Mouse (Mus musculus): ENCODE results near the gene Ddn. TPM values are rescaled to one million over a fixed set of nuclear protein-coding genes. Genes with fewer than 3 reads are reported as not detected.
"Not testable (repeated sequence)": the region's sequence is repeated elsewhere in the genome, so short reads cannot be mapped to it uniquely, and the experiment has no call there.

The Ddn gene
- polyA plus RNA-seq, 1 experiment = 1.3 TPM

DNA sequence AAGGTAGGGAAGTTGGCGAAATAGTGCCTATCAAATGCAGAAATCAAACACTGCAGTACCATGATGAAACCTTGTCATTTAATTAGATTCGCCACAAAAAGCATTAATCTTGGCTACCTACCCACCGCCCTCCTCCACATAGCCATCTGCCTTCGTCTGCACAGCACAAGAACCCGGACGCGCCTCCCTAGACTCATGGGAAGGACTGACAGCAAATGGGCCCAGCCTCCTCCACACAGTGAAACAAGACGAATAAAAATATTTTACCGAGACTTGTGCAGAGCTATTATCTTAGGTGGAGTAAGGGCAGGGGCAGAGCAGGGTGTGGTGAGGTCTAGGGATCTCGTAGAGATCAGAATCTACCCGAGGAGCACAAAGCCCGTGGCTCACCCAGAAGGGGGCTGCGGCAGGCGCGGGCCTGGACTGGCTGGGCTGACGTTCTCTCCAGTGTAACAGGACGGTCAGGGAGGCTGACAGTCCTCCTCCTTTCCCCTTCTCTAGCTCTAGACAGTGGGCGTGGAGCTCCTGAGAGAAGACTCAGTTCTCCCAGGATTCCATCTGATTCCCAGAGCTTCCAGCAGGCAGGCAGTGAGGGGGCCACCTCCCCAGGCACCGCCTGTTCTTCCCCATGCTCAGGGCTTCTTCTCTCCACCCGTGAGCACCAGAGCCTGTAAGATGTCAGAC lies 3.6 kb upstream of the Ddn start:
- no peak overlapping the region for H3K27ac ChIP-seq (ENCODE audit: insufficient read depth, low read length)

DNA sequence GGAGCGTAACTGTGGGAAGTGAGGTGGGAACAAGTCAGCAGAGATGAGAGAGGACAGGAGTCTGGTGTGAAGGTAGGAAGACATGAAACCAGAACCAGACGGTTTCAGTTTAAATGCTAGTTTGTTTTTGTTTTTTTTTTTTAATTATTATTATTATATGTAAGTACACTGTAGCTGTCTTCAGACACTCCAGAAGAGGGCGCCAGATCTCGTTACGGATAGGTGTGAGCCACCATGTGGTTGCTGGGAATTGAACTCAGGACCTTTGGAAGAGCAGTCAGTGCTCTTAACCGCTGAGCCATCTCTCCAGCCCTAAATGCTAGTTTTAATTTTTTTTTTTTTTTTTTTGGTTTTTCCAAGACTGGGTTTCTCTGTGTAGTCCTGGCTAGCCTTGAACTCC lies 922 bp upstream of the Ddn start:
- not testable (repeated sequence) for H3K27me3 ChIP-seq (ENCODE audit: control insufficient read depth, insufficient read depth, low read length); DNase-seq; H3K4me1 ChIP-seq (ENCODE audit: control insufficient read depth, insufficient read depth, low read length); H3K27ac ChIP-seq (ENCODE audit: insufficient read depth, low read length); H3K4me3 ChIP-seq (replicated peaks; ENCODE audit: insufficient read depth, low read depth, low read length)
- 82% methylated on average over 6 of the region's 6 CpGs for WGBS

More for the DNA sequence above, 3.6 kb upstream of the Ddn start:
- WGBS = 78% methylated on average over 20 of the region's 20 CpGs
- H3K27me3 ChIP-seq (ENCODE audit: control insufficient read depth, insufficient read depth, low read length) = peaks cover 1% of the 10 kb centered on the region; the same call in 1 of the 2 replicates
- TF ChIP-seq CTCF (IDR thresholded peaks at IDR 0.05; ENCODE audit: borderline replicate concordance, insufficient read depth, low read depth, low read length) (no peak), POLR2A (IDR thresholded peaks at IDR 0.05; ENCODE audit: borderline replicate concordance, insufficient read depth, low read length) (no peak)
- peaks cover 5% of the 10 kb centered on the region; the same call in 1 of the 2 replicates for H3K4me1 ChIP-seq (ENCODE audit: control insufficient read depth, insufficient read depth, low read length)
- H3K4me3 ChIP-seq (replicated peaks; ENCODE audit: insufficient read depth, low read depth, low read length) = no peak overlapping the region
- DNase-seq = no peak

DNA sequence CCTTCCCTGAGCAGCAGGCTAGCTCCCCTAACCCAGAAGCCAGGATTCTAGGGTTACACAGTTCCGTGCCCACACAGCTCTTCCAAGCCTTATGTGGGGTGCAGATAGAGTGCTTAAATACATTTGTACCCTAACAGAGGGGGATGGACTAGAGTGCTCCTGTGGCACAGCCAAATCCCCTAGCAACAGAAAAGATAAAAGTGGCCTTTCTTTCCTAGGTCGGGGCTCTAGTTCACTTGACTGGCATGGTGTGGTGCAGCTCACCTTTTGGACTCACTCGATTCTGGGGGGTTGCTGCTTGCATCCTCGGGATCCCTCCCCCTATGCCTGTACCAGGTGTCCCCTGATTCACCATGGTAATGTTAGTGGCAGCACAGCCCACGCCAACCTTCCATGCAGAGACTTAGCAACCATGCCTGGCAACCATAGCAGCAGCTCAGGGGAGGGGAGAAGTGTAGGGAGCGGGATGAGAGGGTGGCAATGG lies 597 bp downstream of the Ddn start:
- H3K4me3 ChIP-seq (replicated peaks; ENCODE audit: insufficient read depth, low read depth, low read length) = no peak overlapping the region
- no peak overlapping the region for H3K27ac ChIP-seq (ENCODE audit: insufficient read depth, low read length)
- H3K4me1 ChIP-seq (ENCODE audit: control insufficient read depth, insufficient read depth, low read length) = peaks cover 6% of the 10 kb centered on the region; the same call in 1 of the 2 replicates
- DNase-seq = no peak
- WGBS = 7% methylated on average over 6 of the region's 6 CpGs
- TF ChIP-seq CTCF (IDR thresholded peaks at IDR 0.05; ENCODE audit: borderline replicate concordance, insufficient read depth, low read depth, low read length) (no peak), POLR2A (IDR thresholded peaks at IDR 0.05; ENCODE audit: borderline replicate concordance, insufficient read depth, low read length) (no peak)
- H3K27me3 ChIP-seq (ENCODE audit: control insufficient read depth, insufficient read depth, low read length) = peaks cover 3% of the 10 kb centered on the region; the same call in 1 of the 2 replicates

DNA sequence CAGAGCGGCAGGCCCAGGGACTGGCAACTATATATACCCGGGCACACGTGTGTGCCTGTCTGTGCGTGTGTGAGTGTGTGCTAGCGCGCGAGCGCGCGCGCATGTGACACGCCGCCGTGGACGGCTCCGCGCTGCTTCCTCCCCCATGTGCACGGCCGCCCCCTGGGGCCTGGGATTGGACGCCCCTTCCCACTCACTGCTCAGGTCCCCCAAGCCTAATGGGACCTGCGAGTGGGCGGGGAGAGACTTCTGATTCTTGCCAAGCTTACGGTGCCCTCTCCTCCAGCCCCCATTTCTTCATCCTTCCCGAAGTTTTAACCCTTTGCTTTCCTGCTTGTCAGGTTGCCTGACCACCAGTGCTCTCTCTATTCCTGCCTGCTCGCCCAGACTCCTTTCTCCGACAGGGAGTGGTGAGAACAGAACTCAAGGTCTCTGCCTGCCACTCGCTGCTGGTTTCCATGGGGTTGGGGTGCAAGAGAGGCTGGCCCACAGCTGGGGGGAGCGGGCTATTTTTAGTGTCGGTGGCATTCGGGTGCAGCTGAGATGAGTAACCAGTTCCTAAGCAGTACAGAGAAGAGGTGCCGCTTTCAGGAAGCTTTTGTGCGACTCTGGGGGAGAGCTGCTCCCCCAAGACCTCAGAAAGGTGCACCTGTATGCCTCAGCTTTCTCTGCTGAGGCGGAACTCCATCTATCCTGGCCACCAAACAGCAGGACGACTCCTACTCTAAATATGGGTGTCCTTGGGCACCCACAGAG lies 1.2 kb downstream of the Ddn start:
- Histone ChIP-seq H3K4me1 (ENCODE audit: control insufficient read depth, insufficient read depth, low read length) (peaks cover 6% of the 10 kb centered on the region; the same call in 1 of the 2 replicates), H3K27ac (ENCODE audit: insufficient read depth, low read length) (no peak overlapping the region), H3K27me3 (ENCODE audit: control insufficient read depth, insufficient read depth, low read length) (peaks cover 3% of the 10 kb centered on the region; the same call in 1 of the 2 replicates), H3K4me3 (replicated peaks; ENCODE audit: insufficient read depth, low read depth, low read length) (peak overlapping the region; percentile 11)
- TF ChIP-seq CTCF (IDR thresholded peaks at IDR 0.05; ENCODE audit: borderline replicate concordance, insufficient read depth, low read depth, low read length) (no peak), POLR2A (IDR thresholded peaks at IDR 0.05; ENCODE audit: borderline replicate concordance, insufficient read depth, low read length) (no peak)
- peak in 1 of 2 experiments; percentile 30 for DNase-seq
- 1% methylated on average over 34 of the region's 34 CpGs for WGBS

DNA sequence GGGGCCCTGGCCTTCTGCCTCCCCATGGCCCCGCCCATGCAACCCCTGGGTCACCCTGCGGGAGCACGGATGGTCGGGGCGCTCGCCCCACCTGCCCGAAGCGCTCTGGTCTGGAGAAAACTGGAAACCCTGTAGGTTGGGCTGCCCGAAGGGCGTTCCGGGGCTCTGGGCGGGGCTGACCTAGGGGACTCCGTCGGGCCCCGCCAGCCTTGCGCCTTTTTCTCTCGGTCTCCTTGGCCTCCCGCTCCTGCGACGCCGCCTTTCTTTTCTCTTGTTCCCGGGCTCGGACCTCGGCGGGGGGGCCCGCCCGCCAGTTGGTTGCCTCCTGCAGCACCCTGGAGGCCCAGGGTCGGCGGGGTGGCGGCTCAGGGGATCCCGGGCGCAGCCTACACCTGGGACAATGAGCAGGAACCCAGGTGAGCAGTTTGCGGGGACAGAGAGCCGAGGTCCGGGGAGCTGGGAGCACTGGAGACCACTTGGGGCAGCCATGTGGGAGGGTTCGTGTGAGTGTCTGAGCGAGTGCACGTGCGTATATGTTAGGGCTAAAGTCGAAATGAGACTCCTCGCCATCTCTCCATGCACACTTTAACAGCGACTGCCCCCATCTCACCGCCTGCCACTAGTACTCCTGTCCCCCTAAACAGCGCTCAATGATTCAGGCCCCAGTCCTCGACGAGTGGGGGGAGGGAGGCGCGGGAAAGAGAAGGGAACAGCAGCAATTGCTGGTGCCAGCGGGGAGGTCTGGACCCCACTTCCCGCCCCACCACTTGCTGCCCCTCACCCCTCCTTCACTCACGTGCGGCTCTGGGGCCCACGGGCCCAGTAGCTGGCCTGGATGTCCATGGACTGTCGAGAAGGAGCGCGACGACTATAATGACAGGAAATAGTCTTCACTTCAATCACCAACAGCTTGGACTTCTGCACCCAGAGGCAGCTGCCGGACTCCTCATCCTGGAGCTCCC lies 2.2 kb downstream of the Ddn start:
- Histone ChIP-seq H3K27ac (ENCODE audit: insufficient read depth, low read length) (no peak overlapping the region), H3K4me1 (ENCODE audit: control insufficient read depth, insufficient read depth, low read length) (peaks cover 6% of the 10 kb centered on the region; the same call in 1 of the 2 replicates), H3K27me3 (ENCODE audit: control insufficient read depth, insufficient read depth, low read length) (peaks cover 3% of the 10 kb centered on the region; the same call in 1 of the 2 replicates), H3K4me3 (replicated peaks; ENCODE audit: insufficient read depth, low read depth, low read length) (no peak overlapping the region)
- WGBS = 3% methylated on average over 58 of the region's 58 CpGs
- DNase-seq = no peak
- TF ChIP-seq POLR2A (IDR thresholded peaks at IDR 0.05; ENCODE audit: borderline replicate concordance, insufficient read depth, low read length) = no peak
- TF ChIP-seq CTCF (IDR thresholded peaks at IDR 0.05; ENCODE audit: borderline replicate concordance, insufficient read depth, low read depth, low read length) = no peak

DNA sequence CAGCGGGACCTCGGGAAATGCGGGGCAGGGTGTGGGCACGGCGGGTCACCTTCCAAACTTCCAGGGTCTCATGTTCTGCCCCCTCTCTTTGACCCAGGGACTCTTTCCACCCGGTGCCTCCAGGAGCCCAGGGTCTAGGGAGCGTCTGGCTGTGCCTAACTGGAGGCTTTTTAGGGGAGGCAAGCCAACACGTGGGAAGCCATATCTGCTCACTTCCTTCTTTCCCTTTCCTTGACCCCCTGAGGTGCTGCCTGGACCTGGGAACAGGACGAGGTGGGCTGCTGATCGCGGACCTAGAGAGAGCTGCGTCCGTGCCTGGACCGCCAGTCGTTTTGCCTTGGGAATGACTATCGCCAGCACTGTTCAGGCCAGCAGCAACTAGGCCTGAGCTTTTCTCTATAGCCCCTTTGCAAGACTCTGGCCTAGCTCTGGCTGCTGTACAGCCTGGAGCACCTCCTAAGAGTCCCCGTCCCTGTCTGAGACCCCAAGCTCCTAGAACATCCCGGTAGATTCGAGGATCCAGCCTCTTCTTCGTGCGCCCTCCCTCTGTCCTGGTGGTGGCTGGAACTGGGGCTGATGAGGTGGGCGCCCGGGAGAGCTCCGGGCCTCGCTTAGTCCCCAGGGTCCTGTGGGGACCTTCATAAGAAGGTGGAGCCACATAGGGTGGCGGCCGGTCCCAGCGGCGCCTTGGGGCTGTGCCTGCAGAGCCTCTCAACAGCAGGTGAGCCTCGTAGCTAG lies 3.0 kb downstream of the Ddn start:
- no peak overlapping the region for H3K27ac ChIP-seq (ENCODE audit: insufficient read depth, low read length)
- TF ChIP-seq POLR2A (IDR thresholded peaks at IDR 0.05; ENCODE audit: borderline replicate concordance, insufficient read depth, low read length) (no peak), CTCF (IDR thresholded peaks at IDR 0.05; ENCODE audit: borderline replicate concordance, insufficient read depth, low read depth, low read length) (no peak)
- 31% methylated on average over 30 of the region's 30 CpGs for WGBS
- H3K4me1 ChIP-seq (ENCODE audit: control insufficient read depth, insufficient read depth, low read length) = peaks cover 6% of the 10 kb centered on the region; the same call in 1 of the 2 replicates
- DNase-seq = no peak
- H3K4me3 ChIP-seq (replicated peaks; ENCODE audit: insufficient read depth, low read depth, low read length) = no peak overlapping the region
- H3K27me3 ChIP-seq (ENCODE audit: control insufficient read depth, insufficient read depth, low read length) = peaks cover 3% of the 10 kb centered on the region; the same call in 1 of the 2 replicates
